Mouse (Mus musculus): ENCODE data around the gene Mgat5. TPM values are rescaled to one million over a fixed set of nuclear protein-coding genes. Genes with fewer than 3 reads are reported as not detected.

The Mgat5 gene
- polyA plus RNA-seq, 1 experiment = 2.2 TPM

- Histone ChIP-seq H3K4me2 (ENCODE audit: low read depth) (peak overlapping the region; percentile 53), H3ac (ENCODE audit: control insufficient read depth, insufficient read length) (no peak overlapping the region), H3K36me3 (ENCODE audit: control insufficient read depth, insufficient read depth) (no peaks in the 10 kb centered on the region), H3K27me3 (ENCODE audit: control insufficient read depth, insufficient read depth, insufficient read length) (no peaks in the 10 kb centered on the region), H3K79me2 (ENCODE audit: control insufficient read depth, insufficient read depth) (no peaks in the 10 kb centered on the region), H3K4me3 (no peak overlapping the region)
- TF ChIP-seq REST (IDR thresholded peaks at IDR 0.05; ENCODE audit: insufficient read depth, insufficient read length) (no peak), USF1 (IDR thresholded peaks at IDR 0.05; ENCODE audit: low read depth) (no peak), TCF12 (IDR thresholded peaks at IDR 0.05; ENCODE audit: insufficient read depth, poor library complexity, severe bottlenecking) (peak; percentile 11), MYOG (IDR thresholded peaks at IDR 0.05; ENCODE audit: control insufficient read depth in 1 of 3, insufficient read depth in 1 of 3, insufficient read length in 2 of 3, low read depth in 2 of 3) (peak in 1 of 3 experiments; percentile 38)
These were observed 144.0 kb downstream of the Mgat5 start for GRCm38 (mm10) chr1:127348642-127349341.

GRCm38 (mm10) chr1:127351380-127352057 lies 146.7 kb downstream of the Mgat5 start:
- H3K4me2 ChIP-seq (ENCODE audit: low read depth) = no peak overlapping the region
- TF ChIP-seq SRF (IDR thresholded peaks at IDR 0.05; ENCODE audit: control insufficient read depth, insufficient read length, low read depth) = no peak
- TF ChIP-seq E2F4 (IDR thresholded peaks at IDR 0.05; ENCODE audit: insufficient read depth) = no peak
- TF ChIP-seq POLR2AphosphoS2 (IDR thresholded peaks at IDR 0.05; ENCODE audit: insufficient read length, low read depth) = no peak
- no peak for TF ChIP-seq CEBPB (IDR thresholded peaks at IDR 0.05; ENCODE audit: insufficient read depth, poor library complexity, severe bottlenecking)
- TF ChIP-seq MAX (IDR thresholded peaks at IDR 0.05; ENCODE audit: low read depth) = no peak
- no peak for TF ChIP-seq REST (IDR thresholded peaks at IDR 0.05; ENCODE audit: insufficient read depth, insufficient read length)
- TF ChIP-seq TCF12 (IDR thresholded peaks at IDR 0.05; ENCODE audit: insufficient read depth, poor library complexity, severe bottlenecking) = no peak
- no peak for TF ChIP-seq MYOD1 (IDR thresholded peaks at IDR 0.05; ENCODE audit: control insufficient read depth in 1 of 3, insufficient read length in 2 of 3, low read depth in 2 of 3)
- TF ChIP-seq TCF3 (IDR thresholded peaks at IDR 0.05; ENCODE audit: insufficient read length, low read depth) = no peak
- no peak for TF ChIP-seq POLR2A (IDR thresholded peaks at IDR 0.05; ENCODE audit: insufficient read length, low read depth)
- no peak for TF ChIP-seq USF1 (IDR thresholded peaks at IDR 0.05; ENCODE audit: low read depth)
- TF ChIP-seq MYOG (IDR thresholded peaks at IDR 0.05; ENCODE audit: control insufficient read depth in 1 of 3, insufficient read depth in 1 of 3, insufficient read length in 2 of 3, low read depth in 2 of 3) = no peak
- H3K4me3 ChIP-seq = no peak overlapping the region
- H3K27me3 ChIP-seq (ENCODE audit: control insufficient read depth, insufficient read depth, insufficient read length) = no peaks in the 10 kb centered on the region
- H3K79me2 ChIP-seq (ENCODE audit: control insufficient read depth, insufficient read depth) = no peaks in the 10 kb centered on the region
- no peak overlapping the region for H3ac ChIP-seq (ENCODE audit: control insufficient read depth, insufficient read length)
- no peaks in the 10 kb centered on the region for H3K36me3 ChIP-seq (ENCODE audit: control insufficient read depth, insufficient read depth)

- no peak overlapping the region for H3K4me2 ChIP-seq (ENCODE audit: low read depth)
- H3K79me2 ChIP-seq (ENCODE audit: control insufficient read depth, insufficient read depth) = no peaks in the 10 kb centered on the region
- no peaks in the 10 kb centered on the region for H3K36me3 ChIP-seq (ENCODE audit: control insufficient read depth, insufficient read depth)
- no peaks in the 10 kb centered on the region for H3K27me3 ChIP-seq (ENCODE audit: control insufficient read depth, insufficient read depth, insufficient read length)
- no peak overlapping the region for H3ac ChIP-seq (ENCODE audit: control insufficient read depth, insufficient read length)
- no peak overlapping the region for H3K4me3 ChIP-seq
- TF ChIP-seq MAX (IDR thresholded peaks at IDR 0.05; ENCODE audit: low read depth) (no peak), POLR2A (IDR thresholded peaks at IDR 0.05; ENCODE audit: insufficient read length, low read depth) (no peak), E2F4 (IDR thresholded peaks at IDR 0.05; ENCODE audit: insufficient read depth) (no peak), MYOD1 (IDR thresholded peaks at IDR 0.05; ENCODE audit: control insufficient read depth in 1 of 3, insufficient read length in 2 of 3, low read depth in 2 of 3) (no peak), USF1 (IDR thresholded peaks at IDR 0.05; ENCODE audit: low read depth) (no peak), TCF12 (IDR thresholded peaks at IDR 0.05; ENCODE audit: insufficient read depth, poor library complexity, severe bottlenecking) (no peak), POLR2AphosphoS2 (IDR thresholded peaks at IDR 0.05; ENCODE audit: insufficient read length, low read depth) (no peak), REST (IDR thresholded peaks at IDR 0.05; ENCODE audit: insufficient read depth, insufficient read length) (no peak), CEBPB (IDR thresholded peaks at IDR 0.05; ENCODE audit: insufficient read depth, poor library complexity, severe bottlenecking) (no peak), TCF3 (IDR thresholded peaks at IDR 0.05; ENCODE audit: insufficient read length, low read depth) (no peak), SRF (IDR thresholded peaks at IDR 0.05; ENCODE audit: control insufficient read depth, insufficient read length, low read depth) (no peak), MYOG (IDR thresholded peaks at IDR 0.05; ENCODE audit: control insufficient read depth in 1 of 3, insufficient read depth in 1 of 3, insufficient read length in 2 of 3, low read depth in 2 of 3) (no peak)
These were observed 147.4 kb downstream of the Mgat5 start for GRCm38 (mm10) chr1:127352131-127352793.

GRCm38 (mm10) chr1:127353408-127353807 lies 148.6 kb downstream of the Mgat5 start:
- H3K79me2 ChIP-seq (ENCODE audit: control insufficient read depth, insufficient read depth) = no peaks in the 10 kb centered on the region
- H3K4me3 ChIP-seq = no peak overlapping the region
- H3K4me2 ChIP-seq (ENCODE audit: low read depth) = no peak overlapping the region
- H3K36me3 ChIP-seq (ENCODE audit: control insufficient read depth, insufficient read depth) = no peaks in the 10 kb centered on the region
- H3ac ChIP-seq (ENCODE audit: control insufficient read depth, insufficient read length) = no peak overlapping the region
- no peaks in the 10 kb centered on the region for H3K27me3 ChIP-seq (ENCODE audit: control insufficient read depth, insufficient read depth, insufficient read length)
- TF ChIP-seq TCF3 (IDR thresholded peaks at IDR 0.05; ENCODE audit: insufficient read length, low read depth) (no peak), POLR2AphosphoS2 (IDR thresholded peaks at IDR 0.05; ENCODE audit: insufficient read length, low read depth) (no peak), MAX (IDR thresholded peaks at IDR 0.05; ENCODE audit: low read depth) (no peak), MYOG (IDR thresholded peaks at IDR 0.05; ENCODE audit: control insufficient read depth in 1 of 3, insufficient read depth in 1 of 3, insufficient read length in 2 of 3, low read depth in 2 of 3) (no peak), REST (IDR thresholded peaks at IDR 0.05; ENCODE audit: insufficient read depth, insufficient read length) (no peak), E2F4 (IDR thresholded peaks at IDR 0.05; ENCODE audit: insufficient read depth) (no peak), TCF12 (IDR thresholded peaks at IDR 0.05; ENCODE audit: insufficient read depth, poor library complexity, severe bottlenecking) (no peak), MYOD1 (IDR thresholded peaks at IDR 0.05; ENCODE audit: control insufficient read depth in 1 of 3, insufficient read length in 2 of 3, low read depth in 2 of 3) (no peak), POLR2A (IDR thresholded peaks at IDR 0.05; ENCODE audit: insufficient read length, low read depth) (no peak), USF1 (IDR thresholded peaks at IDR 0.05; ENCODE audit: low read depth) (no peak), SRF (IDR thresholded peaks at IDR 0.05; ENCODE audit: control insufficient read depth, insufficient read length, low read depth) (no peak), CEBPB (IDR thresholded peaks at IDR 0.05; ENCODE audit: insufficient read depth, poor library complexity, severe bottlenecking) (no peak)
